Mouse (Mus musculus): Measurements from ENCODE around the gene Helz.
"Not testable (repeated sequence)": the region's sequence is repeated elsewhere in the genome, so short reads cannot be mapped to it uniquely, and the experiment has no call there.

Gene Helz

DNA sequence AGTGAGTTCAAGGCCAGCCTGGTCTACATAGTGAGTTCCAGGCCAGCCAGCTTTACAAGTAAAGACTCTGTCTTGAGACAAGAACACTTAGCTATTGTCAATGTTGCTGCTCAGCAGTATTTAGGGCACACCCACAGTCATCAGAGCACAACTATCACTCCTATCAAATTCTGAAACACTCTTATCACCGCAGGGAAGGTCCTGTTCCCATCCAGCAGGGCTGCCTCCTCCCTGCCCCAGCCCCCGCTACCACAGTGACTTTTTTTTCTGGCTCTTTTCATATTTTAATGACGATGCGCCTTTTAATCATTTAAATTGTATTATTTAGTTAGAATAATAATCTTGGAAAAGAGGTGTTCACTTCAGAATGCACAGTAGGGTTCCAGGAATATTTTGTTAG is 16.3 kb upstream of the Helz start:
- Histone ChIP-seq H3K27me3 (ENCODE audit: control insufficient read depth, insufficient read depth, low read length, poor library complexity, severe bottlenecking) (no peaks in the 10 kb centered on the region), H3K36me3 (ENCODE audit: control insufficient read depth, insufficient read depth, low read length, poor library complexity, severe bottlenecking) (no peaks in the 10 kb centered on the region)
- no peak for DNase-seq (ENCODE audit: low read depth, low spot score)

- no peak for DNase-seq (ENCODE audit: low read depth, low spot score)
- Histone ChIP-seq H3K27me3 (ENCODE audit: control insufficient read depth, insufficient read depth, low read length, poor library complexity, severe bottlenecking) (no peaks in the 10 kb centered on the region), H3K36me3 (ENCODE audit: control insufficient read depth, insufficient read depth, low read length, poor library complexity, severe bottlenecking) (no peaks in the 10 kb centered on the region)
These were observed 15.5 kb upstream of the Helz start for GRCm38 (mm10) chr11:107532271-107532670.

- DNase-seq (ENCODE audit: low read depth, low spot score): no peak
These were observed 8.7 kb upstream of the Helz start for GRCm38 (mm10) chr11:107538994-107539393.

GRCm38 (mm10) chr11:107540339-107540738 is 7.4 kb upstream of the Helz start:
- no peak for DNase-seq (ENCODE audit: low read depth, low spot score)
- H3K27me3 ChIP-seq (ENCODE audit: control insufficient read depth, insufficient read depth, low read length, poor library complexity, severe bottlenecking): no peaks in the 10 kb centered on the region
- H3K36me3 ChIP-seq (ENCODE audit: control insufficient read depth, insufficient read depth, low read length, poor library complexity, severe bottlenecking): no peaks in the 10 kb centered on the region

More at GRCm38 (mm10) chr11:107538994-107539393, 8.7 kb upstream of the Helz start:
- Histone ChIP-seq H3K27me3 (ENCODE audit: control insufficient read depth, insufficient read depth, low read length, poor library complexity, severe bottlenecking) (no peaks in the 10 kb centered on the region), H3K36me3 (ENCODE audit: control insufficient read depth, insufficient read depth, low read length, poor library complexity, severe bottlenecking) (no peaks in the 10 kb centered on the region)

GRCm38 (mm10) chr11:107545747-107546476 is 1.8 kb upstream of the Helz start:
- H3K27me3 ChIP-seq (ENCODE audit: control insufficient read depth, insufficient read depth, low read length, poor library complexity, severe bottlenecking): no peaks in the 10 kb centered on the region
- DNase-seq (ENCODE audit: low read depth, low spot score): no peak
- no peaks in the 10 kb centered on the region for H3K36me3 ChIP-seq (ENCODE audit: control insufficient read depth, insufficient read depth, low read length, poor library complexity, severe bottlenecking)

GRCm38 (mm10) chr11:107546667-107547301 is 946 bp upstream of the Helz start:
- H3K27me3 ChIP-seq (ENCODE audit: control insufficient read depth, insufficient read depth, low read length, poor library complexity, severe bottlenecking): no peaks in the 10 kb centered on the region
- no peaks in the 10 kb centered on the region; the same call in 1 of the 2 replicates for H3K36me3 ChIP-seq (ENCODE audit: control insufficient read depth, insufficient read depth, low read length, poor library complexity, severe bottlenecking)
- peak; percentile 32 for DNase-seq (ENCODE audit: low read depth, low spot score)

GRCm38 (mm10) chr11:107548204-107548975 is 660 bp downstream of the Helz start:
- DNase-seq (ENCODE audit: low read depth, low spot score): no peak
- Histone ChIP-seq H3K36me3 (ENCODE audit: control insufficient read depth, insufficient read depth, low read length, poor library complexity, severe bottlenecking) (peaks cover 2% of the 10 kb centered on the region), H3K27me3 (ENCODE audit: control insufficient read depth, insufficient read depth, low read length, poor library complexity, severe bottlenecking) (no peaks in the 10 kb centered on the region)

GRCm38 (mm10) chr11:107559874-107560273 is 12.1 kb downstream of the Helz start:
- no peaks in the 10 kb centered on the region for H3K27me3 ChIP-seq (ENCODE audit: control insufficient read depth, insufficient read depth, low read length, poor library complexity, severe bottlenecking)
- H3K36me3 ChIP-seq (ENCODE audit: control insufficient read depth, insufficient read depth, low read length, poor library complexity, severe bottlenecking): peaks cover 4% of the 10 kb centered on the region; the same call in 1 of the 2 replicates
- DNase-seq (ENCODE audit: low read depth, low spot score): no peak

- DNase-seq (ENCODE audit: low read depth, low spot score): no peak
- H3K27me3 ChIP-seq (ENCODE audit: control insufficient read depth, insufficient read depth, low read length, poor library complexity, severe bottlenecking): no peaks in the 10 kb centered on the region; the same call in 1 of the 2 replicates
These were observed 19.7 kb downstream of the Helz start for GRCm38 (mm10) chr11:107567431-107567830.

DNA sequence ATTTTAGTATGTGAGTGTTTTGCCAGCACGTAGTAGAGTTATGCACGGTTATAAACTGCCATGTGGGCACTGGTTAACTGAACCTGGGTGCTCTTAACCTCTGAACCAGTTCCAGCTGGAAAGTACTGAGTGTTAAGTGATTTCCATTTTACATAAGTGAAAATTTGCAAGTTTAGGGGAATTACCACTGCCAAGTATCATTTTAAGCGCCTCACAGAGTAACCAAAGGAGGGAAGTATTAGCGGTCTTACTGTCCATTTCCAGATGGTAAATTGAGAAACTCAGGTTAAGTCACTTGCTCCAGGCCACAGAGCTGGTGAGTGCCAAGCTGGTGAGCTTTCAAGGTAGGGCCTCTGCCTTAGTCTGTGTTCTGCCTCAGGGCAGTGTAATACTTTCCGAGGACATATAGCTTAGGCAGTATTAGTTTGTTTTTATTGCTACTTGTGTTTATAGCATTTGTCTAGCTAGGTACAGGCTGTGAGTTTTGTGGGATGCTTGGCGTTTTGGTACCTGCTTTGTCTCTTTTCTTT is 20.8 kb downstream of the Helz start:
- no peaks in the 10 kb centered on the region; the same call in 1 of the 2 replicates for H3K27me3 ChIP-seq (ENCODE audit: control insufficient read depth, insufficient read depth, low read length, poor library complexity, severe bottlenecking)
- no peak for DNase-seq (ENCODE audit: low read depth, low spot score)
- H3K36me3 ChIP-seq (ENCODE audit: control insufficient read depth, insufficient read depth, low read length, poor library complexity, severe bottlenecking): no peaks in the 10 kb centered on the region; the same call in 1 of the 2 replicates

More at GRCm38 (mm10) chr11:107567431-107567830, 19.7 kb downstream of the Helz start:
- H3K36me3 ChIP-seq (ENCODE audit: control insufficient read depth, insufficient read depth, low read length, poor library complexity, severe bottlenecking): no peaks in the 10 kb centered on the region; the same call in 1 of the 2 replicates

GRCm38 (mm10) chr11:107570891-107571290 is 23.2 kb downstream of the Helz start:
- DNase-seq (ENCODE audit: low read depth, low spot score); H3K36me3 ChIP-seq (ENCODE audit: control insufficient read depth, insufficient read depth, low read length, poor library complexity, severe bottlenecking); H3K27me3 ChIP-seq (ENCODE audit: control insufficient read depth, insufficient read depth, low read length, poor library complexity, severe bottlenecking): not testable (repeated sequence)

DNA sequence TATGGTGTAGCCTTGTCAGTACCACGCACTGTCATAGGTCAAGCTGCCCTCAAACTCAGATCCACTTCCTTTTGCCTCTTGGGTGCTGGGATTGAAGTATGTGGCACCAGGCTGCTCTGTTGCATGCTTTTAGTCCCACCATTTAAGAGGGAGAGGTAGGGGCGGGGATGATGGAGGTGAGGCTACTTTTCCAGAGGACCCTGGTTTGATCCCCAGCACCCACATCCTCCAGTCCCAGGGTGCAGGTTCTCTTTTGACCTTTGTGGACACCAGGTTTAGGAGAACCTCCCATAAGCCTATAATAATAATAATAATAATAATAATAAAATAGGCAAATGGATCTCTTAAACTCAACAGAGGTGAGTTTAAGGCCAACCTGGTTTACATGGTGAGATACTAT is 23.6 kb downstream of the Helz start:
- Histone ChIP-seq H3K36me3 (ENCODE audit: control insufficient read depth, insufficient read depth, low read length, poor library complexity, severe bottlenecking) (peaks cover 6% of the 10 kb centered on the region), H3K27me3 (ENCODE audit: control insufficient read depth, insufficient read depth, low read length, poor library complexity, severe bottlenecking) (no peaks in the 10 kb centered on the region; the same call in 1 of the 2 replicates)
- no peak for DNase-seq (ENCODE audit: low read depth, low spot score)

DNA sequence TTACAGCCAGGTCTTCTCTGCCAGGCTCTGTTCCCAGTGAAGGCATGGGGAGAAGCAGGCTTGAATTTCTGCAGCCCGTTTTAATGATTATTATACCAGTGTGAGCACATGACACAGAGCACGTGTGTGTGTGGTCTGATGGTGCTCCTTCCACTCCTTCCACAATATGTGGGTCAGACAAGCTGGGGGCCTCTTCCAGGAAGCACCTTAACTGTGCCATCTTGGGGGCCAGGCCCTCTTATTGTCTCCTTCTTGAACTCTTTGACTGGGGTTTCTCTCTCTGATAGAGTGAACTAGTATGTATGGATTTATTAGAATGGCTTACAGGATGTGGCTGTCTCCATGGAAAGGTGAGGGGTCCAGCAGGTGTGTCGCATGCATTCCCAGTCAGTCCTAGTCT is 24.8 kb downstream of the Helz start:
- DNase-seq (ENCODE audit: low read depth, low spot score): no peak
- H3K27me3 ChIP-seq (ENCODE audit: control insufficient read depth, insufficient read depth, low read length, poor library complexity, severe bottlenecking): no peaks in the 10 kb centered on the region; the same call in 1 of the 2 replicates

GRCm38 (mm10) chr11:107573061-107573692 is 25.4 kb downstream of the Helz start:
- DNase-seq (ENCODE audit: low read depth, low spot score): no peak
- Histone ChIP-seq H3K36me3 (ENCODE audit: control insufficient read depth, insufficient read depth, low read length, poor library complexity, severe bottlenecking) (peaks cover 6% of the 10 kb centered on the region), H3K27me3 (ENCODE audit: control insufficient read depth, insufficient read depth, low read length, poor library complexity, severe bottlenecking) (no peaks in the 10 kb centered on the region; the same call in 1 of the 2 replicates)

More for the DNA sequence above, 24.8 kb downstream of the Helz start:
- H3K36me3 ChIP-seq (ENCODE audit: control insufficient read depth, insufficient read depth, low read length, poor library complexity, severe bottlenecking): peaks cover 6% of the 10 kb centered on the region

All from splenic B cell, adult 2 months (primary cell).